Mouse (Mus musculus): Measurements from ENCODE around the gene Npsr1. TPM values are rescaled to one million over a fixed set of nuclear protein-coding genes. Genes with fewer than 3 reads are reported as not detected.

Gene Npsr1
- polyA plus RNA-seq (2015; fragmentation: Nextera tagmentation; extraction: Ambion mirVana), result not detected in 2 replicates

- H3K27me3 ChIP-seq, result no peaks in the 10 kb centered on the region
- H3K9me3 ChIP-seq, result no peaks in the 10 kb centered on the region
- no peaks in the 10 kb centered on the region for H3K36me3 ChIP-seq
- no peak within 1 kb of the TSS for H3K9ac ChIP-seq
- no peak within 1 kb of the TSS for H3K4me3 ChIP-seq
- 63% methylated on average over 7 of the region's 7 CpGs for WGBS
- no peak for ATAC-seq (ENCODE audit: insufficient number of reproducible peaks, low FRiP score, low TSS enrichment, low read depth)
- no peak within 1 kb of the TSS for H3K27ac ChIP-seq
- no peaks in the 10 kb centered on the region for H3K4me1 ChIP-seq
- no peak within 1 kb of the TSS for H3K4me2 ChIP-seq
Measured at GRCm38 (mm10) chr9:24097696-24098095, at the start of gene Npsr1. TSS of gene Npsr1 (plus strand) at chr9:24097996.

GRCm38 (mm10) chr9:24051538-24051937, 46.3 kb upstream of the Npsr1 start:
- Histone ChIP-seq H3K9ac (no peak overlapping the region), H3K27ac (no peak overlapping the region), H3K4me3 (no peak overlapping the region), H3K9me3 (no peaks in the 10 kb centered on the region), H3K4me1 (no peaks in the 10 kb centered on the region), H3K27me3 (no peaks in the 10 kb centered on the region), H3K36me3 (no peaks in the 10 kb centered on the region), H3K4me2 (no peak overlapping the region)
- no peak for ATAC-seq (ENCODE audit: insufficient number of reproducible peaks, low FRiP score, low TSS enrichment, low read depth)

GRCm38 (mm10) chr9:24063251-24063650, 34.5 kb upstream of the Npsr1 start:
- ATAC-seq (ENCODE audit: insufficient number of reproducible peaks, low FRiP score, low TSS enrichment, low read depth), result no peak
- no peaks in the 10 kb centered on the region for H3K4me1 ChIP-seq
- no peaks in the 10 kb centered on the region for H3K27me3 ChIP-seq
- no peak overlapping the region for H3K4me3 ChIP-seq
- H3K27ac ChIP-seq, result no peak overlapping the region
- H3K4me2 ChIP-seq, result no peak overlapping the region
- no peak overlapping the region for H3K9ac ChIP-seq
- H3K36me3 ChIP-seq, result no peaks in the 10 kb centered on the region
- H3K9me3 ChIP-seq, result no peaks in the 10 kb centered on the region

- no peak overlapping the region for H3K9ac ChIP-seq
- 48% methylated on average over 1 of the region's 1 CpGs for WGBS
- H3K4me1 ChIP-seq, result no peaks in the 10 kb centered on the region
- no peak overlapping the region for H3K27ac ChIP-seq
- H3K4me3 ChIP-seq, result no peak overlapping the region
- no peaks in the 10 kb centered on the region for H3K9me3 ChIP-seq
- no peaks in the 10 kb centered on the region for H3K27me3 ChIP-seq
- ATAC-seq (ENCODE audit: insufficient number of reproducible peaks, low FRiP score, low TSS enrichment, low read depth), result no peak
- no peaks in the 10 kb centered on the region for H3K36me3 ChIP-seq
- no peak overlapping the region for H3K4me2 ChIP-seq
Measured at GRCm38 (mm10) chr9:24071664-24072063, 26.1 kb upstream of the Npsr1 start.

GRCm38 (mm10) chr9:24077596-24077995, 20.2 kb upstream of the Npsr1 start:
- no peak overlapping the region for H3K27ac ChIP-seq
- no peak overlapping the region for H3K4me2 ChIP-seq
- no peaks in the 10 kb centered on the region for H3K4me1 ChIP-seq
- H3K9ac ChIP-seq, result no peak overlapping the region
- no peaks in the 10 kb centered on the region for H3K27me3 ChIP-seq
- H3K9me3 ChIP-seq, result no peaks in the 10 kb centered on the region
- no peak overlapping the region for H3K4me3 ChIP-seq
- no peak for ATAC-seq (ENCODE audit: insufficient number of reproducible peaks, low FRiP score, low TSS enrichment, low read depth)
- H3K36me3 ChIP-seq, result no peaks in the 10 kb centered on the region

- no peaks in the 10 kb centered on the region for H3K27me3 ChIP-seq
- no peak overlapping the region for H3K4me2 ChIP-seq
- no peaks in the 10 kb centered on the region for H3K9me3 ChIP-seq
- no peaks in the 10 kb centered on the region for H3K36me3 ChIP-seq
- no peak for ATAC-seq (ENCODE audit: insufficient number of reproducible peaks, low FRiP score, low TSS enrichment, low read depth)
- H3K9ac ChIP-seq, result no peak overlapping the region
- H3K4me1 ChIP-seq, result no peaks in the 10 kb centered on the region
- no peak overlapping the region for H3K27ac ChIP-seq
- H3K4me3 ChIP-seq, result no peak overlapping the region
Measured at GRCm38 (mm10) chr9:24091875-24092274, 5.9 kb upstream of the Npsr1 start.

- WGBS, result 56% methylated on average over 2 of the region's 2 CpGs
- no peaks in the 10 kb centered on the region for H3K36me3 ChIP-seq
- ATAC-seq (ENCODE audit: insufficient number of reproducible peaks, low FRiP score, low TSS enrichment, low read depth), result no peak
- H3K4me3 ChIP-seq, result no peak overlapping the region
- H3K27ac ChIP-seq, result no peak overlapping the region
- H3K9ac ChIP-seq, result no peak overlapping the region
- no peaks in the 10 kb centered on the region for H3K9me3 ChIP-seq
- H3K4me2 ChIP-seq, result no peak overlapping the region
- no peaks in the 10 kb centered on the region for H3K4me1 ChIP-seq
- no peaks in the 10 kb centered on the region for H3K27me3 ChIP-seq
Measured at GRCm38 (mm10) chr9:24098526-24098925, 730 bp downstream of the Npsr1 start.

GRCm38 (mm10) chr9:24099631-24100030, 1.8 kb downstream of the Npsr1 start:
- no peaks in the 10 kb centered on the region for H3K9me3 ChIP-seq
- no peak overlapping the region for H3K27ac ChIP-seq
- H3K4me3 ChIP-seq, result no peak overlapping the region
- ATAC-seq (ENCODE audit: insufficient number of reproducible peaks, low FRiP score, low TSS enrichment, low read depth), result no peak
- no peak overlapping the region for H3K4me2 ChIP-seq
- H3K9ac ChIP-seq, result no peak overlapping the region
- 73% methylated on average over 4 of the region's 4 CpGs for WGBS
- no peaks in the 10 kb centered on the region for H3K4me1 ChIP-seq
- no peaks in the 10 kb centered on the region for H3K36me3 ChIP-seq
- H3K27me3 ChIP-seq, result no peaks in the 10 kb centered on the region

- Histone ChIP-seq H3K9ac (no peak overlapping the region), H3K36me3 (no peaks in the 10 kb centered on the region), H3K27me3 (no peaks in the 10 kb centered on the region), H3K4me3 (no peak overlapping the region), H3K27ac (no peak overlapping the region), H3K9me3 (no peaks in the 10 kb centered on the region), H3K4me2 (no peak overlapping the region), H3K4me1 (no peaks in the 10 kb centered on the region)
- WGBS, result 57% methylated on average over 4 of the region's 4 CpGs
- ATAC-seq (ENCODE audit: insufficient number of reproducible peaks, low FRiP score, low TSS enrichment, low read depth), result no peak
Measured at GRCm38 (mm10) chr9:24119423-24119822, 21.6 kb downstream of the Npsr1 start.

GRCm38 (mm10) chr9:24133142-24133541, 35.3 kb downstream of the Npsr1 start:
- no peak for ATAC-seq (ENCODE audit: insufficient number of reproducible peaks, low FRiP score, low TSS enrichment, low read depth)
- Histone ChIP-seq H3K36me3 (no peaks in the 10 kb centered on the region), H3K27me3 (no peaks in the 10 kb centered on the region), H3K4me3 (no peak overlapping the region), H3K27ac (no peak overlapping the region), H3K4me1 (no peaks in the 10 kb centered on the region), H3K9me3 (no peaks in the 10 kb centered on the region), H3K4me2 (no peak overlapping the region), H3K9ac (no peak overlapping the region)
- 80% methylated on average over 1 of the region's 1 CpGs for WGBS

GRCm38 (mm10) chr9:24136354-24136753, 38.6 kb downstream of the Npsr1 start:
- Histone ChIP-seq H3K4me3 (no peak overlapping the region), H3K9me3 (no peaks in the 10 kb centered on the region), H3K4me1 (no peaks in the 10 kb centered on the region), H3K9ac (no peak overlapping the region), H3K27ac (no peak overlapping the region), H3K27me3 (no peaks in the 10 kb centered on the region), H3K36me3 (no peaks in the 10 kb centered on the region), H3K4me2 (no peak overlapping the region)
- no peak for ATAC-seq (ENCODE audit: insufficient number of reproducible peaks, low FRiP score, low TSS enrichment, low read depth)

- H3K4me2 ChIP-seq, result no peak overlapping the region
- no peaks in the 10 kb centered on the region for H3K9me3 ChIP-seq
- H3K4me1 ChIP-seq, result no peaks in the 10 kb centered on the region
- no peak overlapping the region for H3K27ac ChIP-seq
- no peak overlapping the region for H3K9ac ChIP-seq
- no peak overlapping the region for H3K4me3 ChIP-seq
- H3K36me3 ChIP-seq, result no peaks in the 10 kb centered on the region
- ATAC-seq (ENCODE audit: insufficient number of reproducible peaks, low FRiP score, low TSS enrichment, low read depth), result no peak
- WGBS, result 91% methylated on average over 2 of the region's 2 CpGs
- H3K27me3 ChIP-seq, result no peaks in the 10 kb centered on the region
Measured at GRCm38 (mm10) chr9:24144341-24144740, 46.5 kb downstream of the Npsr1 start.

GRCm38 (mm10) chr9:24157208-24157607, 59.4 kb downstream of the Npsr1 start:
- Histone ChIP-seq H3K27ac (no peak overlapping the region), H3K36me3 (no peaks in the 10 kb centered on the region), H3K4me2 (no peak overlapping the region), H3K9me3 (no peaks in the 10 kb centered on the region), H3K4me1 (no peaks in the 10 kb centered on the region), H3K27me3 (no peaks in the 10 kb centered on the region), H3K4me3 (no peak overlapping the region), H3K9ac (no peak overlapping the region)
- no peak for ATAC-seq (ENCODE audit: insufficient number of reproducible peaks, low FRiP score, low TSS enrichment, low read depth)
- WGBS, result 37% methylated on average over 1 of the region's 1 CpGs

All from limb, embryonic 15.5 days (tissue).